21 mouse cellular contexts compared by ENCODE assay signal in genomic region chr14:8325746-8326145, GRCm38 (mm10). TPM values are rescaled to one million over a fixed set of nuclear protein-coding genes. Genes with fewer than 3 reads are reported as not detected.
"Had no signal": no experiment of that assay in that cellular context is flagged by ENCODE, and none has a peak within 500 bp of the region (broad histone marks: within the 10 kb centered on the region; RNA-seq: fewer than 3 reads in every experiment).

No protein-coding gene starts in this region.

- H3K27ac ChIP-seq: midbrain, embryonic 10.5 days; midbrain, embryonic 12.5 days; neural tube, embryonic 13.5 days; neural tube, embryonic 15.5 days; stomach, embryonic 15.5 days; stomach, postnatal 0 days had no signal

- H3K27me3 ChIP-seq: stomach, embryonic 15.5 days had no signal

- H3K4me2 ChIP-seq: lung, embryonic 14.5 days; midbrain, embryonic 12.5 days; neural tube, embryonic 13.5 days; neural tube, embryonic 15.5 days; stomach, embryonic 15.5 days had no signal

- DNase-seq: lung, embryonic 14.5 days; lung, postnatal 10 days; lung, postnatal 4 days; midbrain, embryonic 14.5 days; retina, postnatal 1 day; right cerebral cortex, adult 18-20 months; right cerebral cortex, postnatal 14 days; thymus, adult 2 months; thymus, postnatal 25 days; thymus, postnatal 4 days had no signal

- H3K9ac ChIP-seq: lung, embryonic 14.5 days; midbrain, embryonic 12.5 days; neural tube, embryonic 13.5 days; neural tube, embryonic 15.5 days; stomach, embryonic 15.5 days had no signal

- H3K4me3 ChIP-seq: midbrain, embryonic 10.5 days; midbrain, embryonic 12.5 days; myocyte; neural tube, embryonic 13.5 days; neural tube, embryonic 15.5 days; stomach, embryonic 15.5 days had no signal

- H3K36me3 ChIP-seq: midbrain, embryonic 10.5 days; midbrain, embryonic 12.5 days; neural tube, embryonic 13.5 days; neural tube, embryonic 15.5 days; stomach, embryonic 15.5 days had no signal

- ATAC-seq: midbrain, embryonic 16.5 days had no signal

- H3K4me1 ChIP-seq: stomach, embryonic 15.5 days had no signal

- H3K9me3 ChIP-seq: midbrain, embryonic 10.5 days; midbrain, embryonic 12.5 days; neural tube, embryonic 13.5 days; neural tube, embryonic 15.5 days; stomach, embryonic 15.5 days had no signal

RNA-seq across cellular contexts. Expression of gene Fam107a, which starts 7.9 kb away (rescaled TPM):
- total RNA-seq: megakaryocyte-erythroid progenitor cell, adult 5-6 weeks had no signal

RNA-seq across cellular contexts. Expression of gene Oit1, which starts 52.8 kb away (rescaled TPM):
- total RNA-seq: megakaryocyte, adult 5-6 weeks; megakaryocyte-erythroid progenitor cell, adult 5-6 weeks had no signal
- polyA plus RNA-seq: midbrain, embryonic 12.5 days; midbrain, embryonic 14.5 days; midbrain, embryonic 16.5 days; myocyte; neural tube, embryonic 11.5 days; neural tube, embryonic 13.5 days; neural tube, embryonic 15.5 days had no signal
